Mouse (Mus musculus): ENCODE measurements around the gene Rpl18a. TPM values are rescaled to one million over a fixed set of nuclear protein-coding genes. Genes with fewer than 3 reads are reported as not detected.

The Rpl18a gene
- polyA plus RNA-seq, 1 experiment, result 7,043 TPM

GRCm38 (mm10) chr8:70903582-70903981 is 6.4 kb upstream of the Rpl18a start:
- Histone ChIP-seq H3K27ac (ENCODE audit: insufficient read depth, low read length) (no peak overlapping the region), H3K36me3 (ENCODE audit: control insufficient read depth, insufficient read depth, low read length) (no peaks in the 10 kb centered on the region), H3K27me3 (ENCODE audit: control insufficient read depth, insufficient read depth, low read length) (no peaks in the 10 kb centered on the region), H3K4me3 (ENCODE audit: extremely low read depth, insufficient read depth, insufficient read length) (no peak overlapping the region), H3K4me1 (ENCODE audit: control insufficient read depth, insufficient read depth, insufficient read length) (peaks cover 14% of the 10 kb centered on the region; the same call in 1 of the 2 replicates)
- no peak for DNase-seq (ENCODE audit: low read depth in 1 of 2, low spot score in 2 of 2)
- TF ChIP-seq POLR2A (IDR thresholded peaks at IDR 0.05; ENCODE audit: low read depth, low read length) (no peak), CTCF (IDR thresholded peaks at IDR 0.05; ENCODE audit: extremely low read depth, insufficient read depth, insufficient read length, insufficient replicate concordance) (no peak)

GRCm38 (mm10) chr8:70903112-70903511 is 5.9 kb upstream of the Rpl18a start:
- Histone ChIP-seq H3K4me3 (ENCODE audit: extremely low read depth, insufficient read depth, insufficient read length) (no peak overlapping the region), H3K36me3 (ENCODE audit: control insufficient read depth, insufficient read depth, low read length) (no peaks in the 10 kb centered on the region), H3K4me1 (ENCODE audit: control insufficient read depth, insufficient read depth, insufficient read length) (peaks cover 19% of the 10 kb centered on the region; the same call in 1 of the 2 replicates), H3K27ac (ENCODE audit: insufficient read depth, low read length) (no peak overlapping the region), H3K27me3 (ENCODE audit: control insufficient read depth, insufficient read depth, low read length) (no peaks in the 10 kb centered on the region)
- whole genome bisulfite sequencing, result 74% methylated on average over 4 of the region's 4 CpGs
- TF ChIP-seq POLR2A (IDR thresholded peaks at IDR 0.05; ENCODE audit: low read depth, low read length) (no peak), CTCF (IDR thresholded peaks at IDR 0.05; ENCODE audit: extremely low read depth, insufficient read depth, insufficient read length, insufficient replicate concordance) (no peak)
- no peak for DNase-seq (ENCODE audit: low read depth in 1 of 2, low spot score in 2 of 2)

GRCm38 (mm10) chr8:70902211-70902610 is 5.0 kb upstream of the Rpl18a start:
- Histone ChIP-seq H3K36me3 (ENCODE audit: control insufficient read depth, insufficient read depth, low read length) (no peaks in the 10 kb centered on the region), H3K27me3 (ENCODE audit: control insufficient read depth, insufficient read depth, low read length) (no peaks in the 10 kb centered on the region), H3K27ac (ENCODE audit: insufficient read depth, low read length) (no peak overlapping the region), H3K4me3 (ENCODE audit: extremely low read depth, insufficient read depth, insufficient read length) (no peak overlapping the region), H3K4me1 (ENCODE audit: control insufficient read depth, insufficient read depth, insufficient read length) (peaks cover 19% of the 10 kb centered on the region; the same call in 1 of the 2 replicates)
- TF ChIP-seq POLR2A (IDR thresholded peaks at IDR 0.05; ENCODE audit: low read depth, low read length) (no peak), CTCF (IDR thresholded peaks at IDR 0.05; ENCODE audit: extremely low read depth, insufficient read depth, insufficient read length, insufficient replicate concordance) (no peak)
- 72% methylated on average over 5 of the region's 5 CpGs for WGBS
- no peak for DNase-seq (ENCODE audit: low read depth in 1 of 2, low spot score in 2 of 2)

GRCm38 (mm10) chr8:70900872-70901387 is 3.7 kb upstream of the Rpl18a start:
- 61% methylated on average over 2 of the region's 2 CpGs for WGBS
- Histone ChIP-seq H3K4me3 (ENCODE audit: extremely low read depth, insufficient read depth, insufficient read length) (no peak overlapping the region), H3K36me3 (ENCODE audit: control insufficient read depth, insufficient read depth, low read length) (peaks cover under 1% of the 10 kb centered on the region; the same call in 1 of the 2 replicates), H3K4me1 (ENCODE audit: control insufficient read depth, insufficient read depth, insufficient read length) (peaks cover 17% of the 10 kb centered on the region; the same call in 1 of the 2 replicates), H3K27me3 (ENCODE audit: control insufficient read depth, insufficient read depth, low read length) (no peaks in the 10 kb centered on the region), H3K27ac (ENCODE audit: insufficient read depth, low read length) (no peak overlapping the region)
- no peak for DNase-seq (ENCODE audit: low read depth in 1 of 2, low spot score in 2 of 2)
- TF ChIP-seq POLR2A (IDR thresholded peaks at IDR 0.05; ENCODE audit: low read depth, low read length) (no peak), CTCF (IDR thresholded peaks at IDR 0.05; ENCODE audit: extremely low read depth, insufficient read depth, insufficient read length, insufficient replicate concordance) (no peak)

- H3K27ac ChIP-seq (ENCODE audit: insufficient read depth, low read length), result no peak overlapping the region
- TF ChIP-seq POLR2A (IDR thresholded peaks at IDR 0.05; ENCODE audit: low read depth, low read length) (no peak), CTCF (IDR thresholded peaks at IDR 0.05; ENCODE audit: extremely low read depth, insufficient read depth, insufficient read length, insufficient replicate concordance) (no peak)
- no peak for DNase-seq (ENCODE audit: low read depth in 1 of 2, low spot score in 2 of 2)
These were observed 2.0 kb upstream of the Rpl18a start for GRCm38 (mm10) chr8:70899226-70899625.

GRCm38 (mm10) chr8:70898661-70899198 is 1.5 kb upstream of the Rpl18a start:
- Histone ChIP-seq H3K4me3 (ENCODE audit: extremely low read depth, insufficient read depth, insufficient read length) (no peak overlapping the region), H3K27me3 (ENCODE audit: control insufficient read depth, insufficient read depth, low read length) (no peaks in the 10 kb centered on the region), H3K36me3 (ENCODE audit: control insufficient read depth, insufficient read depth, low read length) (peaks cover 21% of the 10 kb centered on the region), H3K4me1 (ENCODE audit: control insufficient read depth, insufficient read depth, insufficient read length) (peaks cover 10% of the 10 kb centered on the region; the same call in 1 of the 2 replicates), H3K27ac (ENCODE audit: insufficient read depth, low read length) (no peak overlapping the region)
- 19% methylated on average over 2 of the region's 2 CpGs for WGBS
- peak in 1 of 2 experiments; percentile 35 for DNase-seq (ENCODE audit: low read depth in 1 of 2, low spot score in 2 of 2)
- no peak for TF ChIP-seq CTCF (IDR thresholded peaks at IDR 0.05; ENCODE audit: extremely low read depth, insufficient read depth, insufficient read length, insufficient replicate concordance)
- no peak for TF ChIP-seq POLR2A (IDR thresholded peaks at IDR 0.05; ENCODE audit: low read depth, low read length)

More at GRCm38 (mm10) chr8:70899226-70899625, 2.0 kb upstream of the Rpl18a start:
- H3K4me1 ChIP-seq (ENCODE audit: control insufficient read depth, insufficient read depth, insufficient read length), result peaks cover 10% of the 10 kb centered on the region; the same call in 1 of the 2 replicates
- peaks cover 17% of the 10 kb centered on the region for H3K36me3 ChIP-seq (ENCODE audit: control insufficient read depth, insufficient read depth, low read length)
- WGBS, result 67% methylated on average over 2 of the region's 2 CpGs
- H3K4me3 ChIP-seq (ENCODE audit: extremely low read depth, insufficient read depth, insufficient read length), result no peak overlapping the region
- no peaks in the 10 kb centered on the region for H3K27me3 ChIP-seq (ENCODE audit: control insufficient read depth, insufficient read depth, low read length)
